Mouse (Mus musculus) adrenal gland, postnatal 25 days (tissue): ENCODE results near the gene Map4k5. TPM values are rescaled to one million over a fixed set of nuclear protein-coding genes. Genes with fewer than 3 reads are reported as not detected.

Experiments used
- DNase-seq: peaks from one replicate; pipeline ENCODE4 v3.0.0; 2021; ENCODE audit warnings: mixed read lengths
- long read RNA-seq: library from polyadenylated mRNA; stranded (forward); transcript quantifications from one replicate; pipeline ENCODE4 v2.0.0, GENCODE M21; 2021
- total RNA-seq: library from RNA; stranded (reverse); gene quantifications from 2 replicates; pipeline ENCODE4 v1.2.3, GENCODE M21; 2021

Gene Map4k5
- total RNA-seq: 35.4 and 37.4 TPM in 2 replicates
- long read RNA-seq, partial matches to known transcripts: 6 of 19 reads
- long read RNA-seq, other reads (novel, unspliced or antisense): 13 of 19 reads

DNA sequence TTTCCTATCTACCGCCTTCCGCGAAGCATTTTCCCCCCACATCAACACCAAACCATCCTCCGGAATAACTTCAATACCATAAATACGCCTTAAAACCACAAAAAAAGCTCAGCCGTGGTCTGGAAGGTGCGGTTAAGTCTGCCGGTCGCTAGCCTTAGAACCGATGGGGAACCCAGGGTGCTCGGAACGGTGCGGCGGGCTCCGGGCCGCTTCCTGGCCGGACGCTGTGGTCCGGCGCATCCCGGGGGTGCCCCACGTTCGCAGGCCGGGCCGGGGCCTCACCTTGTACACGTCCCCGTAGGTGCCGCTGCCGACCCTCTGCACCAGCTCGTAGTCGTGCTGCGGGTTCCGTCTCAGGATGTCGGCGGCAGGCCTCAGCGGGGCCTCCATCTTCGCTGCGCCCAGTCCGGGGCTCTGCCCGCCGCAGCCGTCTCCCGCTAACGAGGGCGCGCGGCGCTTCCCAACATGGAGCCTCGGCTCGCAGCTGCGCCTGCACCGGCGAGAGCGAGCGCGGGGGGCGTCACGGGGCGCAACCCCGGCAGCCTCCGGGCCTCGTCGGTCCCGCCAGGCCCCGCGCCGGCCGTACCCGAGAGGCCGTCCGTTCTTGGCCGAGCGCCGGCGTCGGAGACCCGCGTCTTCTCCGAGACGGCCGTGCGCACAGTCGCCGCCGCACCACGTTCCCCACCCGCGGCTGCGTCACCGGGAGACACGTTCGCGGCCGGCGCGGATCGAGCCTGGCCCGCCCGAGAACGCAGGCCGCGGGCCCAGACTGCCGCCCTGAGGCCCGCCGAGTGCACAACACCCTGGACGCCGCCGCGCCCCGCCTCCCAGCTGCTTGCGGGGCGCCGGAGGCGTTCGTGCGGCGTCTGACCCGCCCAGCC is at the start of gene Map4k5, which contains the start of gene Atl1:
TSS of gene Map4k5 (minus strand) at position 830 of the 881 bp plus-strand sequence.
TSS of gene Atl1 (plus strand) at position 244 of the 881 bp plus-strand sequence.
- peak; percentile 92 for DNase-seq

DNA sequence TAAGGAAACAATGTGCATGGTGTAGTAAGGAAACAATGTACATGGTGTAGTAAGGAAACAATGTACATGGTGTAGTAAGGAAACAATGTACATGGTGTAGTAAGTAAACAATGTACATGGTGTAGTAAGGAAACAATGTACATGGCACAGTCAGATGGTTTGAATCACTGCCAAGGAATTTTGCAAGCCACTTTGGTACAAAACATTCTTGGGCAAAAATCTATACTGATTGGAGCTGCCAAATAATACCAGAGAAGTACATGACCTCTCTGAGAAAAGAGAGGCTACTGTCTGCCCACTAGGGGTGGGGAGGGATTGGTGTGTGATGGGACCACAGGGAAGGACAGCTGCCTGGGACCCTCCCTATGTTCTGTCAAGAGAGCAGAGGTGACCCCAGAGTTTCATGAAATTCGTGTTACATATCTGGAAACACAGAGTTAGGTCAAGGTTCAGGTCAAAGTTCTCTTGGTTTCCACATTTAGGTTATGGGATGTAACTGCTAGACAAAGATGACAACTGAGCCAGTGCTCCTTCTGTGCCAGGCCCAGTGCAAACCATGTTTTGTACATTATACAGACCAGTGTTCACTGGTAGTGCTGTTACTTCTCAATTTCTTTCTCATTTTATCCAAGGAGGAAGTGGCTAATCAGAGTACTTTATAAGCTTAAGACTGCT is 48.8 kb upstream of the Map4k5 start:
- no peak for DNase-seq

DNA sequence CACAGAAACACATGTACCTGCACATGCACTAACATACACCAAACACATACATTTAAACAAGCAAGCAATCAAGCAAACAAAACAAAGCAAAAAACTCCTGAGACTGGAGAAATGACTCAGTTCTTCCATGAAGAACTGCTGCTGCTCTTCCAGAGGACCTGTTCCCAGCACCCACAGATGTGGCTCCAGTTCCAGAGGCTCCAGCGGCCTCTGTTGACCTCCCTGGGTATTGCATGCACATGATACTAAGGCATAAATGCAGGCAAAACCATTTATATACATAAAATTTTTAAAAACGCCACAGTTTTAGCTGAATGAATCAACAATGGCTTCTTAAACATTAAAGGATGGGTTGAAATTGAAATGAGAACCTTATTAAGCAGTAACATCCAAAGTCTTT is 46.3 kb upstream of the Map4k5 start:
- no peak for DNase-seq

DNA sequence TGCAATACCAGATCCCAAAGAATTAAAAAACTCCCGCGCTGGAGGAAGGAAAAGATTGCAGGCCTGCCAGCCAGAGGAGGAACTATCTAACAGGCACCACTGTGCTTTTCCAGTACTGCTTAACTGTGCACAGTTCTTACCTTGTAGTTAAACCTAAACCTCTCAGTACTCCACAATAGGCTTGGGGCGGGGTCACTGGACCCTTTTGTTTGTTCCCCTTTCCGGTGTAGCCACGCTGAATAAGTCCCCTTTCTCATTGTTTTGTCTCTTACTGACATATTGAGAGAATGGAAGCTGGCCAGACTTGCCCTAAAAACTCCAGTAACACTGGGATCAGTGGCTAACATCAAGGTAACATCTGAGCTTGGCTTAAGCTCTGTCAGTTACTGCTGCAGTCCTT is 44.7 kb upstream of the Map4k5 start:
- no peak for DNase-seq

DNA sequence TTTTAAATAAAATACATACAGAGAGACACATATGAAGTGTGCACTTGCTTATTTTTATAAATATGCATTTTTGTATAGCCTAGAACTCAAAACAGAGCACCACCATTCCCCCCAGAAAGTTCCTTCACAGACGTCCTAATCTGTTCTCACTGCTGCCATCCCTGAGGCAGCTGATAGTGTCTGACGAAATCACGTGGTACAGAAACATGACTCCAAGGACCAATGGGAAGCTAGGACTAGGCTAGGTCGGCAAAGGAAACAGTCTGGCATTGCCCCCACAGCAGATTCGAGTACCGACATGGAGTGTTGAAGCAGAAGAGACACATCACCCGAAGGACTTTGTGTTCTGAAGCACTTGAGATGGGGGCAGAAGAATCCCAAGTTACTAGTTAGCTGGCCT is 33.7 kb upstream of the Map4k5 start:
- DNase-seq: no peak

DNA sequence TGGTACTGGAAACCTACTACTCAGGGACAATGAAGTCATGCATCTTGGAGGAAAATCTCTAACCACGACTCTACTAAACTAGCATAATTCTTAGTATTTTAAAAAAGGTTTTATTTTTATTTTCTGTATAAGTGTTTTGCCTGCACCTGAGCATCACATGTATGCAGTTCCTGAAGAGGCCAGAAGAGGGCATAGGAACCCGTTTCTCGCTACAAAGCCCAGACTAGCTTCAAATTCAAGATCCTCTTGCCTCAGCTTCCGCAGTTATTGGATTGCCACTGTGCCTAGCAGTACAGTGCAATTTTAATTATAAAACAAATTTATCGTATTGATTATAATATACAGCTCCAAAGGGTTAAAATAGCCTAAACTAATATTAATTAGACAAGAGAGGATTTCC is 31.0 kb upstream of the Map4k5 start:
- peak; percentile 7 for DNase-seq

DNA sequence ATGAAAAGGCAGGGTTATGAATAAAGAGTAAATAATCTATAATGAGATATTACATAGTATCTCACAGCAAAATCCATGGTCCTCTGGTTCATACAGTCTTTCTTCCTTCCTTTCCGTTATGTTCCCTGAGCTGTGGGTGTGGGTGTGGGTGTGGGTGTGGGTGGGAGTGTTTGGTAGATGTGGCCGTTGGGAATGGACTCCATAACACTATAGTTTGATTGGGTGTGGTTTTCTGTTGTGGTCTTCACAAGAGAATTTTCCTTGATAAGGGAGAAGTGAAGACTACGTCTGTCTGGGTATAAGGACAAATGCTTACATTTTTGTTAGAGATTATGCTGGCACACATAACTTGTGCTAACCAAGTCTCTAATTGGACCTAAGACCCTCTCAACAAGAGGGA is 30.6 kb upstream of the Map4k5 start:
- DNase-seq: no peak

DNA sequence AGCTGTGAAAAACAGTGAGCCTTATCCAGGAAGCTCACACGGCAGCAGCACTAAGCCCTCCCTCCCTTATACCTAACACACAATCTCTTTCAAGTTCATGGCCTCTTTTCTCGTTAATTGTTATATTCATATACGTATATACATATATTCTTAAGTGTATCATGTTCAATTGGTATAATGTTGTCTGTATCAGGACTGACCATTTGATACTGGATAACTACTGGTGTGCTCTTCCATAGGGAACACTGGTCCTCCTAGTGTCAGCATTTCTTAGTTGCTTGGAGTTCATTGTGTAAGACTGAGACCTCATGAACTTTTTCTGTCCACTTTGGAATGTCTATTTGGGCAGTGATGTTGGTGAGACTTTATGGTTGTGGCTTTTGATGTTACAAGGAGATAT is 30.1 kb upstream of the Map4k5 start:
- no peak for DNase-seq

DNA sequence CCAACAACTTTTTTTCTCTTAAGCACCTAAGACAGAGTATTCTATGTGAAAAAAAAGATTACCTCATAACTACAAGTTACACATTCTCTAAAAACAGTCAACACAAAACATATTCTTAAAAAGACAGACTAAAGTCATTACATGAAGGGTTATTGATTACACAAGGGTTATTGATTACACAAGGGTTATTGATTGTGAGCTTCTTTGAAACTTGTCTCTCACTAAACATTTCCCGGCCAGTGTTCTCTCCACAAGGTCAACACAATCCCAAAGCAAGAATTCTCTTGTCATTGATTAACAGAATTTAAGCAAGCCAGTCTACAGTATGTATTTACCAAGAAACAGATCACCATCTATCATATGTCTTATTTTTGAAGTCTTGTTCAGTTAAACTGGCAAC is 29.1 kb upstream of the Map4k5 start:
- no peak for DNase-seq

DNA sequence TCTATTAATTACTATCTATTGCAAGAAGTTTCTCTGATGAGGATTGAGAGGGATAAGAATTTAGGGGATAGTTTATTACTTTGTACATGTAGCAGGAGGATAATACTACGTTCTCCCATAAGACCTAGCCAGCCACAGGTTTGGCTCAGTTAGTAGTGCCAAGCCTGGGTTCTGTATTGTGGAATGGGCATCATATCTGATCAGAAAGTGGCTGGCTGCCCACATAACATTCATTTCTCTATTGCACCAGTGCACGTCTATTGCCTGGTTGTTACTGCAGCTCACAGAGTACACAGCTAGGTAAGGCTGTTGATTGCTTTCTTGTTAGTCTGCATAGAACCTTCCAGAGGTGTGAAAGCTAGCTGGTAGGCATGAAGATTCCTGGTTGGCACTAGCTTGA is 24.9 kb upstream of the Map4k5 start:
- no peak for DNase-seq

DNA sequence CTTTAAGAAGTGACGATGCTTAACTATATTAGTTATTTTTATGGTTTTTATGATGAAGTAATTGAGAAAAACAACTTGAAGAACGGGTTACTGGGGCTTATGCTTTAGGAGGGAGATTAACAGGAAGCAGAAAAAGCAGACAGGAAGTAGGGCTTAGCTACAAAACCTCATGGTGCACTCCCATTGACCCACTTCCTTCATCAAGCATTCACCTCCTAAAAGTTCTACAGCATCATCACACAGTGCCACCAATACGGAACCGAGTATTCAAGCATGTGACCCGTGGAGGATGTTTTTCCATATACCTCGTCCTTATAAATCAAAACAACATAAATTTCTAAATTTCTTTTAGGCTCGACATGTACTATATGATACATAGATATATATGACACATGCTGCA is 19.7 kb upstream of the Map4k5 start:
- no peak for DNase-seq

DNA sequence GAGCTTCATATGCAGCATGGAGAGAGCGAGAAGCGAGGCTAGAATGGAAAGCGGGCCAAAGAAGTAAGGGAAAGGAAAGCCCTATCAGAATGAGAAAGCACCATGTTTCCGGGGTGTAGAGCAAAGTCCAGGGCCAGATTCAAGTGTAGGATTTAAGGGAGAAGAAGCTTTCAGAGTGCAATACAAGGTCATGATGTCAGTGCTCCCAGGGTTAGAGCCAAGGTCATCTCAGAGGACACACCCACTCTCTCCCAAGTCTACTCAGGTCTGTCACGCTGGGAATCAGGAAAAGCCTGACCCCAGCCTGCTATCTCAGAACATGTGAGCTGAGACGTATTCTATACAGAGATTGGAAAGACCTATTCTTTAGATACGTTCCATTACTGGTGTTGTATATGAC is 18.9 kb upstream of the Map4k5 start:
- DNase-seq: no peak

DNA sequence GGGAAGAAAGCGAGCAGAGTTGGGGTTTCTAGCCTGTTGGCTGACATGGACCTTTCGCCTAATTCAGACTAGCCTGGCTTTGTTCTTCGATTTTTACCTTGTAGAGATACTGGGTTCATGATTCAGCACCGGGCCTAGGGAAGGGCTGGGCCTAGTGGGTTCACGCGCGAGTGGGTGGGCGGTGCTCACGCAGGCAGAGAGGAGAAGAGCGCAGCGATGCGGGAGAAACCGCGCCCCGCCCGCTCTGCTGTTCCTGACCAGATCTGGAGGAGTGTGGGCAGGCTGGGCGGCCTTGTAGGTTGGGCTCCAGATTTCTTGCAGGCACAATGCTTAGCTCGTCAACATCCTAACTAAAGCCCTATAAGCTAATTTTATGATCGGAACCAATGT is 15.5 kb upstream of the Map4k5 start:
- DNase-seq: no peak

DNA sequence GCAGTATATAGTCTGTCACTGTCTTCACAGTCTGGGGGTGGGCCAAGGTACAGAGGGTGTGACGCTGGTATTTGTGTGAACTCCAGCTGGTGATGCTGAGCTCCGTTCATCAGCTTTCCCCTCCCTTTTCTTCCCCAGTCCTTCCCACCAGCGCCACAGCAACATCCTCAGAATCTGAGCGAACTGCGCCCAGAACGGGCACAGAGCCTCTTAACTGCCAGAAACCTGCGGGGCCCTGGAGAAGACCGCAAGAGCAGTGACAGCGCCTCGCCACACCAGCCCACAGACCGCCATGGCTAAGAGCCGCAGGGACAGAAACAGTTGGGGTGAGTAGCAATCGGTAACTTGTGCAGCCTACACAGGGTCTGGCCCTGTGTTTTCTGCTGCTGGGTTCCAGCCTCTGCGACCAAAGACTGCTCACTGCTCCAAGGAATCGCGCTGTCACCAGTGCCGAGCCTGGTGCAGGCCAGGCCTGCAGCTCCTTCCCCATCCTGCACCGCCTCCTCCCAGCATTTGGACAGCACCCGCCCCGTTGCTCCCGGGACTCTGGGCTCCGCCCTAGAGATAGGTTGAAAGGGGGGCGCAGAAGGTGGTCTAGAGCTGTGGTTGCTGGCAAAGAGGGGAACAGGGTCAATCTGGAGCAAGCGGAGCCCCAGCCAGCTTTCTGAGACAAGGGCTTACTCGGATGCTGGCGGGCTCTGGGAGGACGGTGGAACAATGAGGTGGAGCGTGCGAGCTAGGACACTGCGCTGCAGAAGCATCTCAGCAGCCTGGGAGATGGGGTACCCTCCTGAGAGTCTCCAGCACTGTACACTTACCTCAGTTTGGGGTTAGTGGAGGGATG is 14.9 kb upstream of the Map4k5 start:
- peak; percentile 39 for DNase-seq

DNA sequence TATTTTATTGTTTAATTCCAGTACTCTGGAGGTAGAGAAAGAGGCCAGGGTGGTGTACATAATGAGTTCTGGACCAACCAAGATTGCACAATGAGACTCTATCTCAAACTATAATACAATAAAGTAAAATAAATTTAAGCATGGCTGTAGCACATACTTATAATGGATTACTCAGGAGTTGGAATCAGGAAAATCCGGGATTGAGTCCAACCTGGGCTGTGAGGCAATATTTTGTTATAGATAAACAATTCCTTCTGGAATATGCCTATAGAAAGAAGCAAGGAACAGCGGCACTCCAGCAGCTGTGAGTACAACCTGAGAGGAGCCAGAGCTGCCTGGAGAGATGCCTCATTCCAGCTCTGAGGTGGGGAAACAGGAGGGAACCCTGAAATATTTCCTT is 12.0 kb upstream of the Map4k5 start:
- no peak for DNase-seq

DNA sequence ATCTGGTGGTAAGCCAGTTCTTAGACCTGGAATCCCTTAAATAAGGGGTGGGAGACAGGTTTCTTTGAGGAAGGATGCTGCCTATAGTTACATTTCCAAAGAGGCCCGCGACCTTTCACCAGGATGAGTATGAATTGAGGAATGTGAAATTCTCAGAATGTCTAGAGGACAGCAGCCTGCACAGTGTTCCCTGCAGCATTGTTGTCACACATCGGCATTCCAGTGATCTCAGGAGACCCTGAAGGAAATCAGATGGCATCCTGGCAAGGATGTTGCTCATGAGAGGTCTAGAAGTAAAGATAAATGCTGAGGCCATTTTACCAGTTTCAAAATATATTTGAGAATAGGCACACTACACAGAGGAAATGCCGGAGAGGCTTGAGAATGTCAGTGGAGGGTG is 5.1 kb upstream of the Map4k5 start:
- DNase-seq: no peak

DNA sequence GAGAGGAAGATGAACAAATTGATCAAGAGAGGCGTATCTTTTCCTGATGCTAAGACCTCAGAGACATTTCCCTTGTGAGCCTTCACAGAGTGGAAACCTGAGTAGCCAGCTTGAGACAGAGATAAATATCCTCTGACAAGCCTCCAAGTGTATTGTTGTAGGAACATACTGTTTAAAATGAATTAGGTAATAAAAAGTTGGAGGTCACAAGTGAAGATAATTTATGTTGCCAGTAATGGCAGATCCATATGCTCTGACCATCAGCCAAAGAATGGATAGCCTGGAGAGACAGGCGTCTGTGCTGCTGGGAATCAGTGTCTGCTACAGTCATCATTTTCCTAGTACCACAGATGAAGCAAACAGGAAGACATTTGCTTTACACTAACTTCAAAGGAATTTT is 2.0 kb upstream of the Map4k5 start:
- no peak for DNase-seq

DNA sequence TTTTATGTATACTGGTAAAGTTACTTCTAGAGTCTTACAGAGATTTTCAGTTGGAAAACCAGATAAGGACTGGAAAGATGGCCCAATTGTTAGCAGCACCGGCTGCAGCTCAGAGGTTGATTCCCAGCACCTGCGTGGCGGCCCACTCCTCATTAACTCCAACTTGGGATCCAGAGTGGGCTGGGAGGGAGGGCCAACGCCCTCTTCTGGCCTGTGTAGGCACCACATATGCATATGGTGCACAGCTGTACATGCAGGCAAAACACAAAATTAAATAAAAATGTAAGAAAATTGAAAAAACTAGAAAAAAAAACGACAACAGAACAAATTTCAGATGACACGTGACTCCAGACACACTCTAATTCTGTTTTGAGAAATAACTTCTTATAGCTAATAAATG is 927 bp upstream of the Map4k5 start:
- no peak for DNase-seq

DNA sequence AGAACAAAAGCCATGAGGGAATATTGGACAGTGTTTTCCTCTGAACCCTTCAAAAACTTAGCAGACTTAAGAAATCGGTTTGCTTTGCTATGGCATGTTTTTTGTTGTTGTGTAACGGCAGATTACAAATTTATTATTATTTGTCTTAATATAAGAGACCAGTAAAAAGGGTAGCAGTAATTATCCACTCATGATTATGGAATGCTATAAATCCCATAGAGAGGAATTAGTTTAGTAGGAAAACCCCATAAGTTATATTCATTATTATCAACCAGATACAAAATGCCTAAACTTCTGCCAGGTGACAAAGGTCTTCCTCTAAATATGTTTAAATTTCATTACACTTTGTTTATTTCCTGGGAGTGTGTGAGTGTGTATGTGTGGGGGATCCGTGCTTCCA is 1.3 kb downstream of the Map4k5 start:
- DNase-seq: no peak

DNA sequence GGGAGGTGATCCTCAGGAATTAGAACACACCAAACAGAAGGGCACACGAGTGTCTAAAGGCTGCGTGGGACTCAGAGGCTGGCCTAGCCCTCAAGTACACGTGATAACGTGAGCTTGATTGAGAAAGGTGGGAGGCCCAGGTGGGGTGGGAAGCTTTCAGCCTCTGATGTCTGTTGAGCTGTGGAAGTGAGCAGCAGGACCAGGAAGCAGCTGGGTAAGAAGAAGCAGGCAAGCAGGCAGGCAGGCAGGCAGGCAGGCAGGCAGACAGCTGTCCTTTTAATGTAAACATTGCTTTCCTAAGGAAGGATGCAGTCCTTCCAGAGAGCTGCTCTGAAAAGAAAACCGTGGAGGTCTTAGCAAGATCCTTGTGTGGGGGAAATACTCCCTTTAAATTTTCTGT is 2.5 kb downstream of the Map4k5 start:
- DNase-seq: no peak

DNA sequence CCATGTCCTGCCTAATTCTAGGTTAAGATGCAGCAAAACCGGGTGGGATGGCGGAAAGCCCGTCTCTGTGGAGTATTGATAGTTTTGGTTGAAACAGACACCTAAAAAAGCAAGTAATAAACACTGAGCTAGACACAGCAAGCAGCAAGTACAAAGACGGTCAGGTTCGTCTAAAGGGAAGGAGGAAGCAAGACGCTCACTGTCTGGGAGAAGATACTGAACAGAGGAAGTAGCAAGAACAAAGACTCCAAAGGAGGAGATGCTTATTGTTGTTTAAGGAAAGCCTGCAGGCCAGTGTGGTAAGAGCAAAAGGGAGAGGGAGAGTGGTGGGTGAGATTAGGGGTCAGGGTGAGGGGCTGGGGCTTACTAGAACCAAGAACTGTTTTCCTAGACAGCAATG is 2.9 kb downstream of the Map4k5 start:
- no peak for DNase-seq

DNA sequence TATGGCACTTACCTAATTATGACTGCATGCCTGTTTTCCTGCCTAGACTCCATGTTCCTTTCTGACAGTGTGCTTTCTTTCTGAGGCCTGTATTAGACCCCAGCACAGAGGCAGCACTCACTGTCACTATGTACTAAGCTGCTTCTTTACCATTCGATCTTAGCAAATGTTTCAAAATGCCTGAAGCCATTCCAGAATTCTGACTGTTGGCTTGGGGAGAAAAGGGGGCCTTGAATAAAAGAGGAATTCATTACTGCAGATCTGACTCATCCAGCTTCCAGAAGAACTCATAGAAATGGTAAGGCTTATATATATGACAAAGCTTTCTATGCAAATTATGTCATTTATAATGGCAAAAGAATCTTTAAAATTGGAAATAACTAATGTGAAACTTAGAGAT is 4.7 kb downstream of the Map4k5 start:
- DNase-seq: no peak

DNA sequence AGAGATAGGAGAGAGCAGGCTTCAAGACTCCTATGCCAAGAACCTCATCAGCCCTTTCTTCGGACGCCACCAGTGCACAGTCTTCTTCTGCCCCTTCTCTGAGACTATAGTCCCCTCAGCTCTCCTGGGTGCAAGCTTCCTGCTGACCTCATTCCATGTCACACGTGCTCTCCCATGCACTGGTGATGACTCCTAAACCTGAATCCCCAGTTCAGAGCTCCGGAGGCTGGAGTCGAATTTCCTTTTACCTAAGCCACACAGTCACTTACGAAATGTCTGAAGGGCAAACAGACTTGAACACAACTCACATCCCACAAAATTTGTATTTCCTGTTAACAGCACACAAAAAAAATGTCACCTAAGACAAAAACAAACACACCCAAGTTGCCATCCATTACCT is 5.2 kb downstream of the Map4k5 start:
- DNase-seq: no peak
